10 mouse cellular contexts compared by ENCODE assay signal in genomic region chr4:52361751-52362150, GRCm38 (mm10).
DNase-seq lines count a peak whose midpoint lies in the region; ATAC-seq and TF ChIP-seq lines count a peak whose summit lies in the region.
"Had no signal": no experiment of that assay in that cellular context is flagged by ENCODE, and none has a peak within 500 bp of the region (broad histone marks: within the 10 kb centered on the region; RNA-seq: fewer than 3 reads in every experiment).

No protein-coding gene starts in this region.

- no peak for ATAC-seq in heart, postnatal 0 days (ENCODE audit: insufficient read depth, low read depth)
- ATAC-seq in liver, embryonic 14.5 days (ENCODE audit: insufficient read depth) = no peak
- ATAC-seq in liver, embryonic 12.5 days = no peak
- ATAC-seq: forebrain, embryonic 15.5 days had no signal

- no peak overlapping the region for H3K27ac ChIP-seq in heart, postnatal 0 days (ENCODE audit: low read depth)
- H3K27ac ChIP-seq in liver, embryonic 14.5 days = no peak overlapping the region
- H3K27ac ChIP-seq in liver, embryonic 12.5 days = no peak overlapping the region
- H3K27ac ChIP-seq: embryonic facial prominence, embryonic 12.5 days; forebrain, embryonic 15.5 days had no signal

- no peak for TF ChIP-seq EP300 in heart, postnatal 0 days (IDR thresholded peaks at IDR 0.05; ENCODE audit: low read depth)
- no peak for TF ChIP-seq EP300 in liver, embryonic 14.5 days (IDR thresholded peaks at IDR 0.05; ENCODE audit: low read depth)

- no peaks in the 10 kb centered on the region for H3K36me3 ChIP-seq in heart, postnatal 0 days (replicated peaks; ENCODE audit: control insufficient read depth, insufficient read depth, low read length)
- H3K36me3 ChIP-seq in liver, embryonic 14.5 days (replicated peaks; ENCODE audit: control insufficient read depth, insufficient read depth, low read depth) = no peaks in the 10 kb centered on the region
- no peaks in the 10 kb centered on the region for H3K36me3 ChIP-seq in liver, embryonic 12.5 days
- H3K36me3 ChIP-seq: embryonic facial prominence, embryonic 12.5 days; forebrain, embryonic 15.5 days had no signal

- no peak overlapping the region for H3K4me3 ChIP-seq in heart, postnatal 0 days (ENCODE audit: low read depth, low read length)
- no peak overlapping the region for H3K4me3 ChIP-seq in liver, embryonic 14.5 days (ENCODE audit: insufficient read depth in 1 of 2, low read depth in 2 of 2, low read length in 2 of 2)
- no peak overlapping the region for H3K4me3 ChIP-seq in liver, embryonic 12.5 days
- H3K4me3 ChIP-seq: embryonic facial prominence, embryonic 12.5 days; forebrain, embryonic 15.5 days had no signal

- TF ChIP-seq CTCF in heart, postnatal 0 days (IDR thresholded peaks at IDR 0.05; ENCODE audit: low read depth) = peak; percentile 41
- 0 out of 2 replicates have a peak, but pooled peaks have one; percentile 16 for TF ChIP-seq CTCF in liver, embryonic 14.5 days (IDR thresholded peaks at IDR 0.05; ENCODE audit: low read depth)

- no peaks in the 10 kb centered on the region for H3K27me3 ChIP-seq in heart, postnatal 0 days (ENCODE audit: control insufficient read depth, insufficient read depth, low read length)
- no peaks in the 10 kb centered on the region for H3K27me3 ChIP-seq in liver, embryonic 14.5 days (ENCODE audit: control insufficient read depth, insufficient read depth, low read length)
- H3K27me3 ChIP-seq in liver, embryonic 12.5 days (replicated peaks) = no peaks in the 10 kb centered on the region
- H3K27me3 ChIP-seq: embryonic facial prominence, embryonic 12.5 days; forebrain, embryonic 15.5 days had no signal

- no peak overlapping the region for H3K4me2 ChIP-seq in heart, postnatal 0 days (ENCODE audit: low read depth, low read length)
- no peak overlapping the region for H3K4me2 ChIP-seq in liver, embryonic 14.5 days (ENCODE audit: low read depth)
- no peak overlapping the region for H3K4me2 ChIP-seq in liver, embryonic 12.5 days
- H3K4me2 ChIP-seq: embryonic facial prominence, embryonic 12.5 days; forebrain, embryonic 15.5 days had no signal

- 59% methylated on average over 6 of the region's 6 CpGs for WGBS in heart, postnatal 0 days
- 52% methylated on average over 6 of the region's 6 CpGs for WGBS in liver, embryonic 14.5 days (ENCODE audit: insufficient replicate concordance)
- 55% methylated on average over 6 of the region's 6 CpGs for WGBS in liver, embryonic 12.5 days (ENCODE audit: insufficient replicate concordance)

- no peak overlapping the region for H3K9ac ChIP-seq in heart, postnatal 0 days (replicated peaks; ENCODE audit: low read depth, low read length)
- H3K9ac ChIP-seq in liver, embryonic 14.5 days (replicated peaks) = no peak overlapping the region
- no peak overlapping the region for H3K9ac ChIP-seq in liver, embryonic 12.5 days
- H3K9ac ChIP-seq: embryonic facial prominence, embryonic 12.5 days; forebrain, embryonic 15.5 days had no signal

- H3K9me3 ChIP-seq in heart, postnatal 0 days (replicated peaks; ENCODE audit: control insufficient read depth, low read length) = no peaks in the 10 kb centered on the region
- no peaks in the 10 kb centered on the region for H3K9me3 ChIP-seq in liver, embryonic 14.5 days (ENCODE audit: control insufficient read depth, low read length)
- H3K9me3 ChIP-seq in liver, embryonic 12.5 days (replicated peaks) = no peaks in the 10 kb centered on the region
- H3K9me3 ChIP-seq: embryonic facial prominence, embryonic 12.5 days; forebrain, embryonic 15.5 days had no signal

- no peak for DNase-seq in heart, postnatal 0 days (ENCODE audit: low spot score)
- DNase-seq in heart, postnatal 36 days = no peak
- no peak for DNase-seq in liver, embryonic 14.5 days (ENCODE audit: low read depth in 3 of 3, low spot score in 3 of 3)
- DNase-seq in NIH3T3 (ENCODE audit: low read depth) = peak; percentile 4
- peak; percentile 7 for DNase-seq in lung, postnatal 25 days (ENCODE audit: low spot score)
- no peak for DNase-seq in urinary bladder, postnatal 36 days (ENCODE audit: low spot score in 2 of 2)
- DNase-seq: thymus, adult 2 months had no signal

- intact Hi-C loops in heart, postnatal 36 days (cut with DNase I) = no loop called here

- no peaks in the 10 kb centered on the region for H3K4me1 ChIP-seq in heart, postnatal 0 days (ENCODE audit: control insufficient read depth, insufficient read depth)
- H3K4me1 ChIP-seq in liver, embryonic 14.5 days (replicated peaks; ENCODE audit: control insufficient read depth in 2 of 2, insufficient read depth in 2 of 2, low read length in 1 of 2) = no peaks in the 10 kb centered on the region
- no peaks in the 10 kb centered on the region for H3K4me1 ChIP-seq in liver, embryonic 12.5 days
- H3K4me1 ChIP-seq: embryonic facial prominence, embryonic 12.5 days; forebrain, embryonic 15.5 days had no signal

Comparison
In these comparisons a context has a peak if more than half of its experiments do, and no peak if none do; other contexts are left out.
1. DNase-seq: peak in NIH3T3 (single experiment) and lung, postnatal 25 days (single experiment); none in heart, postnatal 0 days (single experiment), heart, postnatal 36 days (0 of 2), liver, embryonic 14.5 days (0 of 3) and urinary bladder, postnatal 36 days (0 of 2).